Mouse (Mus musculus) left cerebral cortex, postnatal 25 days (tissue): ENCODE measurements around the gene Tmx2. TPM values are rescaled to one million over a fixed set of nuclear protein-coding genes. Genes with fewer than 3 reads are reported as not detected.

Experiments used
- total RNA-seq, 2 experiments: library from RNA; stranded (reverse); gene quantifications; 2 replicates each; pipeline ENCODE4 v1.2.3; 2021

Gene Tmx2
- total RNA-seq, 2 experiments from 2014 or later = 225 to 235 TPM

Other genes with a start within 250 kb of the Tmx2 start
- gene Tfpi, start 202.4 kb downstream of the Tmx2 start, total RNA-seq = 1 to 10 TPM; 5.3 to 6.0 TPM
- 10 to 100 TPM; 69.0 to 69.4 TPM for gene Ctnnd1, start 28.4 kb downstream of the Tmx2 start, total RNA-seq
- gene Btbd18, start 20.1 kb downstream of the Tmx2 start, total RNA-seq = not detected
- 10 to 100 TPM; 31.7 to 39.6 TPM for gene Selenoh, start 8.4 kb downstream of the Tmx2 start, total RNA-seq
- gene Gm28635, start 1.1 kb downstream of the Tmx2 start, total RNA-seq = 1 to 10 TPM; 7.7 to 10.0 TPM
- 10 to 100 TPM; 30.4 to 32.0 TPM for gene Med19, start 738 bp downstream of the Tmx2 start, total RNA-seq
- 10 to 100 TPM; 45.2 to 50.6 TPM for gene Zdhhc5, start 36.0 kb upstream of the Tmx2 start, total RNA-seq
- gene Clp1, start 48.2 kb upstream of the Tmx2 start, total RNA-seq = 1 to 10 TPM; 8.4 to 9.3 TPM
- 10 to 100 TPM; 66.7 to 69.0 TPM for gene Ypel4, start 54.9 kb upstream of the Tmx2 start, total RNA-seq
- 1 to 10 TPM; 1.2 to 2.3 TPM for gene Gm19426, start 64.5 kb upstream of the Tmx2 start, total RNA-seq
- 1 to 10 TPM; 7.3 to 7.5 TPM for gene Serping1, start 96.3 kb upstream of the Tmx2 start, total RNA-seq
- gene Ube2l6, start 119.7 kb upstream of the Tmx2 start, total RNA-seq = 1 to 10 TPM; 5.6 to 8.1 TPM
- gene Smtnl1, start 143.5 kb upstream of the Tmx2 start, total RNA-seq = not detected
- gene Timm10, start 147.9 kb upstream of the Tmx2 start, total RNA-seq = 10 to 100 TPM; 48.1 to 59.6 TPM
- gene Slc43a1, start 159.7 kb upstream of the Tmx2 start, total RNA-seq = under 1 TPM; 0.18 to 0.69 TPM
- 100 to 1,000 TPM in 1 of 2 experiments, 10 to 100 TPM in 1; 87.6 to 102 TPM for gene Rtn4rl2, start 207.6 kb upstream of the Tmx2 start, total RNA-seq